In the genomic region with DNA sequence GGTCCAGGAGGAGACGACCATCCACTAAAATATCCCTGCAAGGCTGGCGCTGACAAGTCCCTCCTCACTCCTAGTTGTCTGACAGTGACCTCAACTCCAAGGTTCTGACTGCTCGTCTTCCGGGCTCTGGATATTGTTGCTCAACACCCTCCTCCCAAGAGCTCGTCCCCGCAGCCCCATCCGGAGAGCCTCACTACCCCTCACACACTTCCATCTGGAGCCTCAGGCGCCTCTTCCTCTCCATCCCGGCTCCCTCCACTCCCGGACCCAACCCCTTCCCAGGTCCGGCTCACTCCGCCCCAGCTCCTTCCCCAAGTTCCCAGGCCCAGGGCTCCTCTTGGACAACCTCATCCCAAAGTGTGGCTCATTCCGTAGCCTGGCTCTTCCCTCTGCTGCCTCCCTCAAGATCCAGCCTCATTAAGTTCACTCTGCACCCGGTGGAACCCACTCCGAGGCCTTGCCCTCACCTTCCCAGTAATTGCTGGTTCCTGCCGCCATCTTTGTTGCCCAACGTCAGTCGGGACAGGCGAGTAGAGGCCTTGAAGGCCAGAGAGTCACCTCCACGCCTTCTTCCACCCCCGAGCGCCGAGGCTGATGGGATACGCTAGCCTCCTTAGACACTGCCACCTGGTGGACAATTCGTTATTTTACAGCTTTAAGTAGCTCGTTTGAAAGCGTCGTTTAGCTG, we compare ENCODE assay signal across 1 mouse cellular context.
TF ChIP-seq lines count a peak whose summit lies in the region.

A gene (minus strand): TSS at position 527 of the 688 bp plus-strand sequence.

TF ChIP-seq in myocyte, 11 proteins besides CTCF, POLR2A, EP300 and RAD21 (continued from another document):
- TF ChIP-seq MYOG (IDR thresholded peaks at IDR 0.05; ENCODE audit: control insufficient read depth in 1 of 3, insufficient read depth in 1 of 3, insufficient read length in 2 of 3, low read depth in 2 of 3) (peak in 1 of 3 experiments; percentile 12), SRF (IDR thresholded peaks at IDR 0.05; ENCODE audit: control insufficient read depth, insufficient read length, low read depth) (no peak), CEBPB (IDR thresholded peaks at IDR 0.05; ENCODE audit: insufficient read depth, poor library complexity, severe bottlenecking) (0 out of 2 replicates have a peak, but pooled peaks have one; percentile 45)
